Mouse (Mus musculus): ENCODE measurements at regions not wholly inside any gene's neighbourhood (a gene's known extent, or its start where the extent isn't known, plus 50 kb on each side); places are given as distances from the start of the nearest gene placed in this dataset.

- DNase-seq (ENCODE audit: low spot score in 2 of 2) = no peak
- intact Hi-C loops (cut with DNase I) = loop anchor here (1.0 to 10.0 kb wide), 5 partner anchors 80 to 322 kb away; no protein-coding TSS in a partner anchor
Observed at GRCm38 (mm10) chr8:126839039-126839711, 106.5 kb downstream of the Tomm20 start.

DNA sequence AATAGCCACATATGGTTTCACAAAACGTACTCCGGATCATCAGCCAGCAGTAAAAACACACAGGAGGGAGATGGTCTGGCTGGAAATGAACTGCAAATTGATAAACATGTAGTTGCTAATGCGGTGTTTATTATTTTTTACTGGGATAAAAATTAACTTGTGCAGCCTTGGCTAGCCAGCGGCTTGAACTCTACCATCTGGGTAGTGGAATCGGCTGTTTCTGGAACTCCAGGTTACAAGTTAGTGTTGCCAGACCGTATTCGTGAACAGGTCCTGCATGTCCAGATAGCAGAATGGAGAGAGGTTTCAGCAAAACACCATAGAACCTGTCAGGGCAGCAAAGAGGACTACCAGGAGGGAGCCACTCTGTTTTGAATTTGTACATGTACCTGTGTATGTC, 107.4 kb downstream of the Tomm20 start:
- intact Hi-C loops (cut with DNase I) = loop anchor here (2.0 to 10.0 kb wide), 4 partner anchors 79 to 321 kb away; no protein-coding TSS in a partner anchor
- DNase-seq (ENCODE audit: low spot score in 2 of 2) = no peak

- intact Hi-C loops (cut with DNase I) = loop anchor here (2.0 to 10.0 kb wide), 4 partner anchors 79 to 320 kb away; no protein-coding TSS in a partner anchor
- no peak for DNase-seq (ENCODE audit: low spot score in 2 of 2)
Observed at GRCm38 (mm10) chr8:126837318-126838025, 108.2 kb downstream of the Tomm20 start.

GRCm38 (mm10) chr8:126835554-126835953, 110.1 kb downstream of the Tomm20 start:
- no peak for DNase-seq (ENCODE audit: low spot score in 2 of 2)
- intact Hi-C loops (cut with DNase I) = loop anchor here (5.0 to 10.0 kb wide), 2 partner anchors 141 to 318 kb away; no protein-coding TSS in a partner anchor

GRCm38 (mm10) chr8:126833471-126834453, 111.9 kb downstream of the Tomm20 start:
- intact Hi-C loops (cut with DNase I) = loop anchor here (10.0 kb wide), 1 partner anchor 139 kb away; no protein-coding TSS in a partner anchor

DNA sequence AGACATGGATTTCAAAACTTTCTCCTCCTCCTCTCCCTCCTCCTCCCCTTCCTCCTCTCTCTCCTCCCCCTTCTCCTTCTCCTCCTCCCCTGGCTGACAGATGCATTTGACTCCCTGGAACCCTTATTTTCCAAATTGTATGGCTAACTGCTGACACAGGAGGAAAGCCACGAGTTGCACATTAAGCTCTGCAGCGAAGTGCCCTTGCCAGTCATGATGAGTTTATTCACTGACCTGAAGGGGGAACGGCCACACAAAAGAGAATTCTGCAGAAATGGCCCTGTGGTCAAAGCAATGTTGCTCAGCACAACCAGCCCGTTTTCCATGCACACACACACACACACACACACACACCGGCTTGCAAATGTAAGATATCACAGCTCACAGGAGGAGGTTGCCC, 112.6 kb downstream of the Tomm20 start:
- DNase-seq (ENCODE audit: low spot score in 2 of 2) = no peak
- intact Hi-C loops (cut with DNase I) = loop anchor here (10.0 kb wide), 1 partner anchor 138 kb away; no protein-coding TSS in a partner anchor

More at GRCm38 (mm10) chr8:126833471-126834453, 111.9 kb downstream of the Tomm20 start:
- DNase-seq (ENCODE audit: low spot score in 2 of 2) = peak; percentile 52 to 72

- peak in 1 of 2 experiments; percentile 39 for DNase-seq (ENCODE audit: low spot score in 2 of 2)
- intact Hi-C loops (cut with DNase I) = loop anchor here (10.0 kb wide), 1 partner anchor 138 kb away; no protein-coding TSS in a partner anchor
Observed at GRCm38 (mm10) chr8:126832163-126832978, 113.3 kb downstream of the Tomm20 start.

DNA sequence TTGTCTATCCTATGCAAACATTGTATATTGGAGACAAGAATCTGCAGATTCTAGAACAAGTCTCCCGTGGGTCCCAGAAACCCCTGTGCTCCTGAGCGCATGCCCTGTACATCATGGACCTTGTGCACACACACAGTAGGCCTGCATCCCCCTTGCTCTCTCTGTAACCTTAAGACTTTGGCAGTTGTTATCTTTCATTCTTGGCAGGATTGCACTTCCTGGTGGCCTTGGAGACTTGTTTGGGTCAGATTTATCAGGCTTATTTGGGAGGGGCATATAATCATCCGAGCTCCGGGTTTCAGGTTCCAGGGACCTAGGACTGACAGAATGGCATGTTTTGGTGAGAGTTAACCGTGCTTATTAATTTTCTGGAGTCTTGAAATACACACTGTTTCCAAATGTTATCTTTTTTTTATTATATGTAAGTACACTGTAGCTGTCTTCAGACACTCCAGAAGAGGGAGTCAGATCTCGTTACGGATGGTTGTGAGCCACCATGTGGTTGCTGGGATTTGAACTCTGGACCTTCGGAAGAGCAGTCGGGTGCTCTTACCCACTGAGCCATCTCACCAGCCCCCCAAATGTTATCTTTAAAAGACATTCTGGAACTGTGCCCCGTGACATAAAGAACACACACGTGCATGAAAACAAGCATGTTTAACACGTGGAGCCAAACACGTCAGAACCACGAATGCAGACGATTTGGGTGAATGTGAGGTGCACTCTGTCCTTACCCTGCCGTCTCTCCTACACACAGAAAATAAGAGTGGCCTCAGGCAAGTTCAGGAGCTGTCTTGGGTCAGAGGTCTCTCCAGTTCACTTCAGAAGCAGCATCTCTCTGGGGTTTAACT, 114.1 kb downstream of the Tomm20 start:
- intact Hi-C loops (cut with DNase I) = loop anchor here (10.0 kb wide), 1 partner anchor 137 kb away; no protein-coding TSS in a partner anchor
- no peak for DNase-seq (ENCODE audit: low spot score in 2 of 2)

GRCm38 (mm10) chr8:126830242-126830530, 115.5 kb downstream of the Tomm20 start:
- intact Hi-C loops (cut with DNase I) = loop anchor here (10.0 kb wide), 1 partner anchor 135 kb away; no protein-coding TSS in a partner anchor
- peak in 1 of 2 experiments; percentile 13 for DNase-seq (ENCODE audit: low spot score in 2 of 2)

- intact Hi-C loops (cut with DNase I) = loop anchor here (10.0 kb wide), 1 partner anchor 135 kb away; no protein-coding TSS in a partner anchor
- DNase-seq (ENCODE audit: low spot score in 2 of 2) = no peak
Observed at GRCm38 (mm10) chr8:126829376-126830241, 116.0 kb downstream of the Tomm20 start.

GRCm38 (mm10) chr8:126827681-126828383, 117.8 kb downstream of the Tomm20 start:
- no peak for DNase-seq (ENCODE audit: low spot score in 2 of 2)
- intact Hi-C loops (cut with DNase I) = no loop called here

GRCm38 (mm10) chr8:126826328-126827285, 119.0 kb downstream of the Tomm20 start:
- DNase-seq (ENCODE audit: low spot score in 2 of 2) = peak; percentile 41 to 56
- intact Hi-C loops (cut with DNase I) = no loop called here

DNA sequence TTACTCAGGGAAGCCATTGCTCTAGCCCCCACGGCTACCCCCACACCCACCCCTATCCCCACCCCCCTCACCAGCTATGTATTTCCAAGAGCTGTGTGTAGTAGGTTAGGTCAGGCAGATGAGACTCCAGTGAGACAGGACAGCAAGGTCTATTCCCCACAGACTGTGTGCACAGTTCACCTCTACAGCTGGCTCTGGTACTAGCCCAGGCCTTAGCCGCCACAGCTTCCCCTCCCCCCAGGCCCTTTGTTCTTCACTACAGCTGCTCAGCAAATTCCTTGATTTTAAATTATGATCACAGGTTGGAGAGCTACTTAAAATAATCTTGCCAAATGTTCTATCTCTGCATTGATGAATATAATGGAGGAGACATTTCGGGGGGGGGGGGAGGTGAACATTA, 119.8 kb downstream of the Tomm20 start:
- intact Hi-C loops (cut with DNase I) = no loop called here

DNA sequence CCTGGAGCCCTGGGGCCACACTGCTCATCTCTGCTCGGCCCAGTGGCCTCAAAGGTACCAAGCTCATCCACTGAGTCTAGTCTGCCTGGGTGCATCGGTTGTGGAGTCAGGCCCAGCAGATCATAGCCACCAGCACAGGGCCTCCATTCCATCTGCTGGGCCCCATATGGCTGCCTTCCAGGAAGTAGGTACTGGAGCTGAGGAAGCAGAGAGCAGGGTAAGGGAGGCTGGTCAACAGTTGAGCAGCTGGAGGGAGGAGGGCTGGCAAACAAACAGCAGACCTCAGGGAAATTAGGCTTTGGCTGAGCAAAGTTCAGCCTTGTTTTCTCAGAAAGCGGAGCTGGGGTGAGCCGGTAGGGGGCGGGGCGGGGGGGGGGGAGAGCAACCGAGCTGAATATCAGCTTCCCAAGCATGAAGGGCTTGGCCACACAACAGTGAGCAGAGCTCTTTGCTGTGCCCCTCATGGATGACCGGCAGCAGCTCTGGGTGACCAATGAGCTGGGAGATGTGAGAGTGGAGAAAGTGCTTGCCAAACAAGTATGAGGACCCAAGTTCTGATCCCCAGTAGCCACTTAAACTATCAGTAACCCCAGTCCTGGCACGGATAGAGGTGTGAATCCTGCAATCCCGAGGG, 121.0 kb downstream of the Tomm20 start:
- DNase-seq (ENCODE audit: low spot score in 2 of 2) = no peak
- intact Hi-C loops (cut with DNase I) = no loop called here

More for the DNA sequence above, 119.8 kb downstream of the Tomm20 start:
- DNase-seq (ENCODE audit: low spot score in 2 of 2) = no peak

GRCm38 (mm10) chr8:126822269-126822668, 123.4 kb downstream of the Tomm20 start:
- intact Hi-C loops (cut with DNase I) = no loop called here
- DNase-seq (ENCODE audit: low spot score in 2 of 2) = no peak

Measured in left cerebral cortex, postnatal 25 days (tissue).